Mouse (Mus musculus): ENCODE measurements around the gene Gm1673.

Gm1673 gene

GRCm38 (mm10) chr5:33995843-33996693, 12.8 kb downstream of the Gm1673 start, which contains the start of gene Nat8l:
TSS of gene Nat8l (plus strand) at chr5:33995984.
- intact Hi-C loops (cut with DNase I): loop anchor here (10.0 kb wide), 1 partner anchor 149 kb away; no protein-coding TSS in a partner anchor

GRCm38 (mm10) chr5:33996694-33997045, 13.4 kb downstream of the Gm1673 start:
- intact Hi-C loops (cut with DNase I): loop anchor here (10.0 kb wide), 1 partner anchor 148 kb away; no protein-coding TSS in a partner anchor

GRCm38 (mm10) chr5:33997051-33997741, 14.0 kb downstream of the Gm1673 start:
- intact Hi-C loops (cut with DNase I): loop anchor here (10.0 kb wide), 1 partner anchor 148 kb away; no protein-coding TSS in a partner anchor

GRCm38 (mm10) chr5:33997829-33998504, 14.7 kb downstream of the Gm1673 start:
- intact Hi-C loops (cut with DNase I): loop anchor here (10.0 kb wide), 1 partner anchor 147 kb away; no protein-coding TSS in a partner anchor

GRCm38 (mm10) chr5:33998505-33998877, 15.3 kb downstream of the Gm1673 start:
- intact Hi-C loops (cut with DNase I): loop anchor here (10.0 kb wide), 1 partner anchor 146 kb away; no protein-coding TSS in a partner anchor

- intact Hi-C loops (cut with DNase I): loop anchor here (10.0 kb wide), 1 partner anchor 145 kb away; no protein-coding TSS in a partner anchor
Observed at GRCm38 (mm10) chr5:33999466-34000090, 16.3 kb downstream of the Gm1673 start.

- intact Hi-C loops (cut with DNase I): no loop called here
Observed at GRCm38 (mm10) chr5:34000809-34001208, 17.6 kb downstream of the Gm1673 start.

GRCm38 (mm10) chr5:34001401-34001800, 18.2 kb downstream of the Gm1673 start:
- intact Hi-C loops (cut with DNase I): no loop called here

- intact Hi-C loops (cut with DNase I): no loop called here
Observed at GRCm38 (mm10) chr5:34002636-34003035, 19.4 kb downstream of the Gm1673 start.

GRCm38 (mm10) chr5:34004618-34005017, 21.4 kb downstream of the Gm1673 start:
- intact Hi-C loops (cut with DNase I): no loop called here

- intact Hi-C loops (cut with DNase I): no loop called here
Observed at GRCm38 (mm10) chr5:34006832-34007231, 23.6 kb downstream of the Gm1673 start.

GRCm38 (mm10) chr5:34007392-34007941, 24.2 kb downstream of the Gm1673 start:
- intact Hi-C loops (cut with DNase I): no loop called here

- intact Hi-C loops (cut with DNase I): no loop called here
Observed at GRCm38 (mm10) chr5:34014652-34015051, 31.4 kb downstream of the Gm1673 start.

- intact Hi-C loops (cut with DNase I): no loop called here
Observed at GRCm38 (mm10) chr5:34018968-34019367, 35.7 kb downstream of the Gm1673 start.

- intact Hi-C loops (cut with DNase I): no loop called here
Observed at GRCm38 (mm10) chr5:34030101-34030500, 46.9 kb downstream of the Gm1673 start.

GRCm38 (mm10) chr5:34031022-34031421, 47.8 kb downstream of the Gm1673 start:
- intact Hi-C loops (cut with DNase I): no loop called here

GRCm38 (mm10) chr5:34032520-34032919, 49.3 kb downstream of the Gm1673 start:
- intact Hi-C loops (cut with DNase I): no loop called here
